Mouse (Mus musculus) heart, postnatal 36 days (tissue): ENCODE measurements around the gene Ubl4b. TPM values are rescaled to one million over a fixed set of nuclear protein-coding genes. Genes with fewer than 3 reads are reported as not detected.

ENCODE experiments used
- DNase-seq, 2 experiments: peaks; one replicate each; pipeline ENCODE4 v3.0.0; 2021 to 2022
- intact Hi-C: fragments of 180-260 bp; cut with DNase I; formaldehyde crosslinking; loops from one replicate; pipeline ENCODE4 v1.15.1; 2025
- total RNA-seq, 2 experiments: library from RNA; stranded (reverse); gene quantifications; 2 replicates each; pipeline ENCODE4 v1.2.3; 2021

Ubl4b gene
- total RNA-seq, 2 experiments from 2014 or later: not detected

DNA sequence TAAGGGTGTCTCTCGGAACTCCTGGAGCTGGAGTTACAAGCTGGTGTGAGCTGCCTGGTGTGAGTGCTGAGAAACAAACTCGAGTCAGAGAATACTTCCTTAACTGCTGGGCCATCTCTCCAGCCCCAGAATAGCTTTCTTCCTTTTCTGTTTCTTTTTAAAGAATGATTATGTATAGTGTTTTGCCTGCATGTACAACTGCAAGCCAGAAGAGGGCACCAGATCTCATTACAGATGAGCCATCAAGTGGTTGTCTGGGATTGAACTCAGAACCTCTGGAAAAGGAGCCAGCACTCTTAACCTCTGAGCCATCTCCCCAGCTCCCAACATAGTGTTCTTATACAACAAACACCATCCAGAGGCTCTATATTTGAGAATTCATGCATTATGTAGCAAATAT, 16.3 kb upstream of the Ubl4b start:
- no peak for DNase-seq
- intact Hi-C loops: no loop called here

DNA sequence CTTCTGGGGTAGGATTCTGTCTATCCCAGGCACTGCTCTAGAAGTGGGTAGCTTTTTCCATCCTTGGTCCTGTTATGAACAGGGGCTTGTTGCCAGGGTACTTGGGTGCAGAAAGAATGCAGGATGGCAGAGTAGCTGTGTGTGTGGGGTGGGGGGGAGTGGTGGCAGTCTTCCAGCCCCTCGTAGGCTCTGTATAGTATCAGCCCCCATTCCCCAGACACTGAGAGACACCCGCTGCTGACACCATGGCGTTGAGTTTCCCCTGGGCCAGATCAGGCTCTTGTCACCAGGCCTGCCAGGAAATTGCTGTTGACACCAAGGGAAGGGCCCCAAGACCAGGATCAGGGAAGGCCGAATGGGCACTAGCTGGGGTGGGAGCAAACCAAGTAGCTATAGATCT, 13.8 kb upstream of the Ubl4b start:
- intact Hi-C loops: no loop called here
- DNase-seq: no peak

DNA sequence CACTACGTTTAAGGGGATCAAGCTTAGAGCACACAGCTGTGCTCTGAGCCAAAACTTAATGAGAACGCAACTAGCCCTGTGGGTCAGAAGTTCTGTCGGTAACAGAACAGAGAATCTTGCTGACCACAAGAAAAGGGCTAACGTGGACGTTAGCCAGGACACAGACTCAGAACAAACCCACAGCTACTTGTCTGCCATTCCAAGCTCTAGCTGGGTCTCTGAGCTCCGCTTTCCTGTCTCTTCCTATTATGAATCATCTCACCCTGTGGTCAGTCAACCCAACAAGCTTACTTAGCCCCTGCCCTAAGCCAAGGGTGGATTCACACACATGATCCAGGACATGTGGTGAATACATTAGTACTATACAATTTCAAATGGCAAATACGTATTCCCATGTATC, 12.9 kb upstream of the Ubl4b start:
- intact Hi-C loops: no loop called here
- DNase-seq: no peak

DNA sequence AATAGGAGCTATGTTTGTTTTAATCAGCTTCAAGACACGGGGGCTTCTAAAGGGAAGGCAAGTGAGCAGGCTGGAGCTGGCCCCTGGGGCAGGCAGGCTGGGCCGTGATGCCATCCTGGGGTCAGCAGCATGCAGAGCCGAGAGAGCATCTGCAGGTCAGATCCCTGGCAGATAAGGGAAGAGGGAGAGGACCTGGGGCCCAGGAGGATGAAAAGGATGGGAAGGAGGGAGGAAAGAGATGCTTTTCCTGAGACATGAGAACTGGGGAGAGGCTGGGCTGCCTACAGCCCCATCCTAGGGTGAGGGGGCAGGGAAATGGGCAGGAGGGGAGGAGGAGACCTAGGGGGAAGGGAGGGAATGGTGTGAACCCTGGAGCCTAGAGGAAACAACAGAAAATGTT, 10.5 kb upstream of the Ubl4b start:
- DNase-seq: no peak
- intact Hi-C loops: no loop called here

DNA sequence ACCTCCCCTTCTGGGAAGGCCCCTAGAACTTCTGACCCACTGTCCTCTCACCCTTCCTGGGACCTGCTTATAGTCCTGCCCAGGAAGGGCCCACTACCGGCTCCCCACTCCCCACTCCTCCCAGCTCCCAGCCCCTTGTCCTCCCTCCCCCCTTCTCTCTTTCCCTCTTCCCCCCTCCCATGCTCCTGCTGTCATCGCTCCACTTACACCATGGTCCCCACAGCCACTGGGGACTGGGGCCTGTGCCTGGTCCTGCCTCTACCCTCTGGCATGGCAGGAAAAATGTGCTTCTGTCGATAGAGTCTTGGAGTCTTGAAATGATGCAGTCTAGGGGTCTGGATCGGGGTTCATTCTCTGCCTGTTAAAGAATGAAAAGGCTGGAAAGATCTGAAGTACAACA, 9.0 kb upstream of the Ubl4b start:
- intact Hi-C loops: no loop called here
- DNase-seq: no peak

DNA sequence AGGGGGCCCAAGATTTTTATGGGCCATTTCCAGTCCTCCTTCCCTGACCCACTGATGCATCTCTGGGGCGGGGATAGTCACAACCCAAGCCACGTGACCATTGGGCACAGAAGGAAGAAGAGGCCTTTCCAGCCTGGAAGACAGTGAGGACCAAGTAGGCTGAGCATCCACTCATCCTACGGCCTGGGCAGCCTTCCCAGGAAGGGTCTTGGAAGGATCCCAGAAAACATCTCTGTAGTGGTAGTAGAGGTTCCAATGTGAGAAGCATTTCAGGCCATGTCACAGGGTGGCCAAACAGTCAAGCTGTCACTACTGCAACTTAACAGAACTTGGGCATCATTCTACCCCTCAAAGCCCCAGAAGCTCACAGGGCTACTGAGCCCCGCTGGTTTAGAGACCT, 7.7 kb upstream of the Ubl4b start:
- intact Hi-C loops: no loop called here
- no peak for DNase-seq

DNA sequence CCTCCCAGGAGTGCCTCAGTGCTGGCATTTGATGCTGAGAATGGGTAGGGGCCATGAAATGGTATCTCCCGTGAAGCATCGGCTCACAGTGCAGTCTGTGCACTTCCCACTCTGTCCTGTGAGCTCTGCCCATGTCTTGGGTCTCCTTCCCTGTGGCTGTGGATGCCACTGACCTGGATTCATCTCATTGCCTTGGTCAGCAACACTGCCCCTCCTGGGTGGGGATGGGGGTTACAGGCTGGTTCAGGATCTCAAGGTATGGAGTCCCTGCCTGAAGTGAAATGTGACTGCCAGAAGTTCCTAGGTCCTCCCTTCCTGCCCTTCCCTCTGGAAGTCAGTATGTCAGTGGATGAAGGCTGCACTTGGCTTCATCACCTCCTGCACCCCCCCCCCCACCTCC, 7.2 kb upstream of the Ubl4b start:
- intact Hi-C loops: no loop called here
- no peak for DNase-seq

DNA sequence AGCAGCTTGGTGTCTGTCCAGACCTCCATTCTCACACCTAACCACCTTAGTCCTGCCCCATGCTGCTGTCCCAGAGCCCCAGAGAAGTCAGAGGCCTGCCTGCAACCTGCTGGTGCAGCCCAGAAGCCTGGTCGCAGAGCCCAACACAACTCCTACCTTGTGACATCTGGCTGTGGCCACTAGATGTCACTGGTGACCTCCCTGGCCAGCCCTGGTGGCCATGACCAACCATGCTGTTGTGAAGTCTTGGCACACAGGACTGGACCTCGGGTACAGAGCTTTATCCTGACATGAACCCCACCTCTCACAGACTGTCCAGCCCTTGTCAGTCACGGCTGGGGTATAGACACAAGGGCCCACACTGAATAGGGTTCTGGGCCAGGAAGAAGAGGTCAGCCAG, 4.3 kb upstream of the Ubl4b start:
- DNase-seq: peak; percentile 66 to 69
- intact Hi-C loops: loop anchor here (2.0 to 5.0 kb wide), 4 partner anchors 54 to 303 kb away; no protein-coding TSS in a partner anchor

DNA sequence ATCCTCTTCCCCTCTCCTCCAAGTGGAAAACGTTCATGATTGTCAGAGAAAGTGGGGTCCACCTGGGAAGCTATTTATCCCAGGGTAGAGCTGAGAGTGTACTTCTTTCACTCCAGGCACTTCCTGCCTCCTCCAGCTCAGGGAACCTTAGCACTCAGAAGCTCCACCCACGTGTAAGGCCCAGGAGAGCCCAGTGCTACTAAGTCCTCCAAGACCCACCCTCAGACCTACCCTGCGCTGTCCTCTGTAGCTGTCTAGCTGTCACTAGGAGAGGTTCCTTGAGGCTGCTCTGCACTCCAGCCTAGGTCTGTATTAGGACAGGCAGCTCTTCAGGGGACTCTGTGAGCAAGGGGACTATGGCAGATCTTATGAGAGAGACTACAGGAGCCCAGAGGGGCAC, 3.9 kb upstream of the Ubl4b start:
- intact Hi-C loops: loop anchor here (2.0 to 5.0 kb wide), 4 partner anchors 54 to 304 kb away; no protein-coding TSS in a partner anchor
- no peak for DNase-seq

DNA sequence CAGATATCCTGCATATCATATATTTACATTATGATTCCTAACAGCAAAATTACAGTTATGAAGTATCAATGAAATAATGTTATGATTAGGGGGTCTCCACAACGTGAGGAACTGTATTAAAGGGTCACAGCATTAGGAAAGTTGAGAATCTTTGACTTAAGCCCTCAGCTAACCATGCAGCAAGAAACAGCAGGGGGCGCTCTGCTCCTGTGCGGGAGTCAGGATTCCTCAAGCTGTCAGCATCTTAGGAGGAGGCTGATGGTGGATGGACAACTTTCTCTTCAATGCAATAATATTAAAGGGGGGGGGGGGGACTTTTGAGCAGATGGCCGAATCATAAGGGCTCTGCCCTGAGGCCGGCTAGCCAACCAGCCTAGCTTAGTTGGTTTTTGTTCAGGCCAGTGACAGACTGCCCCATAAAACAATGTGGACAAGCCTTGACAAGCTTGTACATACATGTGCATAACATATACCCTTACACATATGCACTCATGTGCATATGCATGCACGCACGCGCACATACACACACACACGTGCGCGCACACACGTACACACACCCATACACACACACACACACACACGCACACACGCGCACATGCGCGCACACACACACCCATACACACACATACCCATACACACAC, 4.3 kb downstream of the Ubl4b start:
- intact Hi-C loops: no loop called here
- peak; percentile 30 to 64 for DNase-seq

DNA sequence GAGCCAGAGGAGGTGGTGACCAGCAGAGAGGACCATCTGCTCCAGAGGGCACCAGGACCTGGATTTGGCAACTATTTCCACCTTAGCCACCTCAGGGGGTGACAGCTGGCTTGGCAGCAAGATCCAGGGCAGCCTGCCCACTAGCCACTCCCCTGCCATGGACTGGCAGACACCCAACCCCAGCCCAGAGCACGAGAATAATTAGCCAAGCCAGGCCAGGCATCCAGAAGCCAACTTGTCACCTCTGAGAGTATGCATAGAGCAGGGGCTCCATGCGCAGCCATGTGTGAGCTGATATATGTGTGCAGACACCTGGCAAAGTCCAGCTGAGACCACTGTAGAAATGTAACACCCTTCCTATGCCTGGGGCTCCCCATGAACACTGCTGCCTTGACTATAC, 7.9 kb downstream of the Ubl4b start:
- DNase-seq: peak; percentile 49 to 51
- intact Hi-C loops: no loop called here

DNA sequence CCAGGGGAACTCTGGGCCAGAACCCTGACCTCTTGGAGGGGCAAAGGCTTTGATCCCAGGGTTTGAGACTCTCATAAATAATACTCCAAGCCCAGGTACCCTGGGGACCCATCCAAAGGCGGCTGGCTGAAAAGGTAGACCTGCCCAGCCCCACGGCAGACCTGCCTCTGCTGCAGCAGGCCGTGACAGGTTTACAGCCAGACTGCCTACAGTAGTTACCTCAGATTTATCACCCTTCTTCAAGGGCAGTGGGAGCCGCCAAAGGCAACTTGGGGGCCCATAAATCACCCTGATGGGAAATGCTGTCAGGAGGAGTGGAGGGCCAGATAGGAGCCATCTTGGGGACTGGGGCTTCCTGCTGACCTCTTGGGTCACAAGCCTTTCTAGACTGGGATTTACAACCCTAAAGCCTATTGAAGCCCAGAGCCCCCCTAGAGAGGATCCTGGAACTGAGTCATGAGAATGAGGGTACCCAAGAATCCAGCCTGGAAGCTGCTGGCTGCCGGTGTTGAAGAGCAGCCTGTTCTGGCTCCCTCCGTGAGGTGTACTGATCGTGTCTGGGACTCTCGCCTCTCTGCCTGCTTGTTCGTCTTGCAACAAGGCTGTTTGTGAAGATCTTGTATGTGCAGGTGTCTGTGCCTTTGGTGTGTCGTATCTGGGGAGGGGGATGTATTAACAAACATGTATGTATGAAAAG, 9.0 kb downstream of the Ubl4b start:
- intact Hi-C loops: no loop called here
- DNase-seq: no peak

DNA sequence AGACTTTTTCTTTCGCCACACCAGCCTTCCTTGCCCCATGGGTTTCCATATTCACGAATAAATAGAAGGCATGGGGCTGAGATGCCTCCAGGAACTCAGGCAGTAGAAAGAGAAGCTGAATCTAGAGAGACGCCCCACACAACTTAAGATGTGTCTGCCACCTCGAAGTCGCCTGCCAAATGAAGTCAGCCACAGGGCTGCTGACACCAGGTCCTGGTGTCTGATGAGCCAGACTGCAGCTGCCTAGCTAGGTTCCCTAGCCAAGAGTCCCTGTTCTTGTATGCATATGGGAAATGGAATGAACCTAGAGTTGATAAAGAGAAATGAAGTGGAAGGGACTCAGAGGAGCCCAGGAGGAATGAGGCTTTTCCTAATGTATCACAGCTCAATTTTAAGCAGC, 9.6 kb downstream of the Ubl4b start:
- intact Hi-C loops: no loop called here

DNA sequence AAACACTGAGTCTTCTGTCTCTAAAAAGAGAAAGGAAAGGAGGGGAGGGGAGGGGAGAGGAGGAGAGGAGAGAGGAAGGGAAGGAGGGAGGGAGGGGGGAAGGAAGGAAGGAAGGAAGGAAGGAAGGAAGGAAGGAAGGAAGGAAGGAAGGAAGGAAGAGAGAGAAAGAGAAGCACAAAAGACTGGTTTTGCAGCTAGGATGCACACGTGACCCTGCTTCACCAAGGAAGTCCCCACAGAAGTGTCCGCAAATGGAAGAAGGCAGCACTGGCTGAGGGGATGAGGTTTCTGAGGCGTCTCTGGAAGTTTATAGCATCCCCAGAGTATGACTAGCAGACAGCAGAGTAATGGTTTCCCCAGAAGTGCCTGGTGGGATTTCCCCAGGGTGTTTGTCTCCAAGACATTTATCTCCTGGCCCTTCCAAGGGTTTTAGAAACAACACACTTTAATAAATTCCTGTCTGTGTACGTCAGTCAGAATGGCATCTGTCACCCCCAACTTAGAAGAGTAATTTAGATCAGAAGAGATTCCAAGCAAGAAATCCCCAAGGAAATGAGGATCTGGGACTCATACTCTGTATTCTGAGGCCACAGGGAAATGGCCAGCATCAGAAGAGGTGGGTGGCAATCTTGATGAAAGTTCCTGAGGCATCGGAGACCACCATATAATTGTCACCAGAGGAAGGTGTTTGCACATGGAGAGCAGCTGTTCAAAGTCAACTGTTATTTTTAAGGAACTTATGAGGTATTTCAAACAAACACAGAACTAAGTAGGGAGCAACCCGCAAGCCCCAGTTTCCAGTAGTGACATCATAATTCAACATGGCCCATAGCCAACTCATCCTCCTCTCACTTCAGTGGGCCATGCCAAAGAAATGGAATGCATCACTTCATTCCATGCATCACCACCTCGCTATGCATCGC, 11.5 kb downstream of the Ubl4b start:
- intact Hi-C loops: no loop called here
- no peak for DNase-seq

More for the DNA sequence above, 9.6 kb downstream of the Ubl4b start:
- DNase-seq: no peak

DNA sequence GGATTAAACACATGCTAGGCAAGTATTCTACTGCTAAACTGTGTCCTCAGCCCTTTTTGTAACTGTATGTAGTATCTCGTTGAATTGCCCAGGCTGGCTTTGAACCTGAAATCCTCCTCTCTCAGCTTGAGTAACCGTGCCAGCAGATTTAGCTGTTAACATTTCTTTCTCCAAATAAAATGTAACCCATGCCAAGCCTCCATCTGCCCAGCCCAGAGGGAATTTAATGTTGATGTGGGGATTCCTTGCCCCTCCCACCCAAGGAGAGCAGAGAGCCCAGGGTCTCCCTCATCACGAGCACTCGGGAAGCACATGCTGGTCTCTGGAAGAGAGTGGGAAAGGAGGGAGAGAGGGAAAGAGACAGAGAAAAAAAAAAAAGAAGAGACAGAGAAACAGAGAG, 12.3 kb downstream of the Ubl4b start:
- intact Hi-C loops: no loop called here
- no peak for DNase-seq

DNA sequence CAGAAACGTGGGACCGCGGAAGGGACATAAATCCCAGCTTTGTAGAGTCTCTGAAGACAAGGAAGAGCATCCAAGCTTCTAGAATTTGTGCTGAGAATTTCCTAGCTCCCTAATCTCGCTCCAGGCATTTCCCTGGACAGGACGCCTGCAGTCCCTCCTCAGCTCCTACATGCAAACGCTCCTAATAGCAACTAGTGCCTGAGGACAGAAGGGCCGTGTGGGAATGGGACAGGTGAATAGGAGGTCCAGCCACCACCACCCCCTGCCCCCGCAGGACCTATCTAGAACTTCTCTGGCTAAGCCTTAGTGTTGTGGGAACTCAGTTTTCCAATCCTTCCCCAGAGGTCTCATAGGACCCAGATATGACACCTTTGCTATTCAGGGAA, 17.4 kb downstream of the Ubl4b start:
- no peak for DNase-seq
- intact Hi-C loops: no loop called here

DNA sequence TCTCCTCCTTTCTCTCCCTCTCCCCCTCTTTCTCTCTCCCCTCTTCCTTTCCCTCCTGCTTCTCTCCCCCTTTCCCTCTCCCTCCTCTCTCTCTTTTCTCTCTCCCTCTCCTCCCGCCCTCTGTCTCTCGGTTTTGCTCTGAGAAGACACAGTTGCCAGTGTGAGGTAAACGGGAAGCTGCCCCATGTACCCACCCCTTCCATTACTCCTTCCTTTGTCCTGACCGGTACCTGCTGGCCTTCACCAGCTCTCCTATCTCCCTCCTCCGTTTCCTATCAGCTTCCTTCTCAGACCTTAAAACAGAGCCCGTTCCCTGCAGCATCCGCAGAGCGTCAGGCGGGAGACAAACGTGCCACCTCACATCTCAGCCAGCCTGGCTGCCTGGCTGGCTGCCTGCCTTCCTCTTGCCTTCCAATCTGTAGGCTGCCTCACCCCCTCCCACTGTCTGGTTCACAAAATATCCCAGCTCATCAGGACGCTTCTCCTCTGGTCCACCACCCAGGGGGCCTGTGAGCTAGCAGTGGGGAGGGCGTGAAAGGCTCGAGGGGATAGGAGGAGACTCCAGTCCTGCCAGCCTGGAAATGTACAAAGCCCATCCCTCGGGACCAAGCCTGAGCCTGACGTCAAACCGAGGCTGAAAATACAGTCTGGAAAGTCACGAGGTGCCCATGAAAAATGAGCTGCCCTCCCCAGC, 17.9 kb downstream of the Ubl4b start:
- peak in 1 of 2 experiments; percentile 37 for DNase-seq
- intact Hi-C loops: no loop called here

DNA sequence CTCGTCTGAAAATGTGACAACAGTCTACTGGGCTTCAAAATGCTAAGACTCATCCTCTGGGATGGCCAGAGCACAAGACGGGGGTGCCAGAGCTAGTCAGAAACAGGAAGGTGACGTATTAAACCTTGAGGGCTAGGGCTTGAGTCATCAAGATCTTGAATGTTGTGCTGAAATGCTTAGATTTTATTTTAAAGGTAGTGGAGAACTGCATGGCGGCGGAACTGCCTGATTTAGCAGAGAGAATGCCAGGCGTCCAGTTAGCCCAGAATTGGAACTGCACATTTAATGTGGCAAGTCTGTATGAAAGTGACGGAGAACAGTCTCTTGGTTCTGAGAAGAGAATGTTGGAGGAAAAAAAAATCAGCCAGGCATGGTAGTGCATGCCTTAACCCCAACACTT, 19.9 kb downstream of the Ubl4b start:
- intact Hi-C loops: no loop called here
- DNase-seq: no peak

DNA sequence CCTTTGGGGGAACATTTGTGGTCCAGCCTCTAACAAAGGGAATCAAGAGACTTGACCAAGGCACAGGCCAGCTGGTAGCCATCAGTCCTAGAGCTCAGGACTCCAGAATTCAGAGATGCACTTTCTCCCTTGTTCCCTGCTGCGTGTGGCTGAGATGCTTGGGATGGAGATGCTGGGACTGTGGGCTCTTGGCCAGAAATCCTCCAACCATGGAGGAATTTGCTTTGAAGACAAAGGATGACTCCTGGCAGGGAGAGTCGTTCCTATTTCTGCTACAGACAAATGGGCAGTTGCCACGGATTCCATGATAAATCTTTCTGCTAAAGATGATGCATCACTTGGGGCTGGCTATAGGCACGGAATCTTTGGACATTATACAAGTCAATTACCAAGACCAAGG, 21.3 kb downstream of the Ubl4b start:
- DNase-seq: no peak
- intact Hi-C loops: no loop called here

DNA sequence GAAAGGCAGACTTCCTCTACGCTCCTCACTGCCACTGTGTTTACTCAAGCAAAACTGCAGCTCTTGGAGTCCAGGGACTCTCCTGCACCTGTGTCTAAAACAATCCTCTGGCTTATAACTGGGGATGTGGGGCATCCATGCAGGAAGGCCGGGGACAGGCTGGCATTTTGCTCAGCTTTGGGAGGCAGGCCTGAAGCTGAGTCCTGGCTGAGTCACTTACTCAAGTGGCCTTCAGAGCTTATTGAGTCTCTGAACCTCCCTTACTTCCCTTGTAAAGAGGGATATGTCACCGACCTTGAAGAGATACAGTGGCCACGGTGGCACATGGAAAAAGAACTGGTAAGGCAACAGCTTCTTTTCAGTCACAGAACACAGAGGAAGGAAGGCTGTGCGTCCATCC, 24.3 kb downstream of the Ubl4b start:
- intact Hi-C loops: no loop called here

DNA sequence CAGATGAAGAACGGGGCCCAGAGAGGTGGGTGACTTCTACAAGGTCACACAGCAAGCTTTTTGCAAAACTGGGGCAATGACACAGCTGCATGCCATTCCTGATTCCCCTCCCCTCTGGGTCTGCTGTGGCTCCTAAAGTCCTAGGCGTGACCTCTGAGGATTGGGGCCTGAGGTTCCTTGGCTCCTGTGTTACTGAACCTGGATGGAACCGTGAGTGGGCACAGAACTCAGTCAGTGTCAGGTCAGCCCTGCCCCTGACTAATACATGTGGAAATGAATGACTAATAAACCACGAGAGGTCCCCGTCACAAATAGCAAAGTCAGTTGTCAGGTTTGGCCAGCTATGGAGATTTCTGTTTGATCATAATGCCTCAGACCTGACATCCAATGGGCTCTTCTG, 25.7 kb downstream of the Ubl4b start:
- intact Hi-C loops: no loop called here

More for the DNA sequence above, 24.3 kb downstream of the Ubl4b start:
- DNase-seq: no peak

More for the DNA sequence above, 25.7 kb downstream of the Ubl4b start:
- DNase-seq: no peak
